Mouse (Mus musculus) intestine, embryonic 15.5 days (tissue): ENCODE measurements at regions not wholly inside any gene's neighbourhood (a gene's known extent, or its start where the extent isn't known, plus 50 kb on each side); places are given as distances from the start of the nearest gene placed in this dataset.

ENCODE experiments used
- ATAC-seq: fragments of 200-750 bp; cut with Nextera tagmentation; 2 replicates; pipeline ENCODE4 v1.8.0; 2017; ENCODE audit warnings: moderate TSS enrichment, moderate library complexity
- H3K27ac ChIP-seq: fragments of 300-500 bp; sonication (generic); 2 replicates; pipeline ENCODE4 v1.5.1; 2015; ENCODE audit warnings: mild to moderate bottlenecking, inconsistent platforms
- H3K27me3 ChIP-seq: fragments of 300-500 bp; sonication (generic); replicated peaks from 2 replicates; pipeline ENCODE4 v1.6.1; 2015; ENCODE audit warnings: inconsistent platforms
- H3K36me3 ChIP-seq: fragments of 300-500 bp; sonication (generic); 2 replicates; pipeline ENCODE4 v1.6.1; 2015; ENCODE audit warnings: inconsistent platforms
- H3K4me1 ChIP-seq: fragments of 300-500 bp; sonication (generic); replicated peaks from 2 replicates; pipeline ENCODE4 v1.6.1; 2015; ENCODE audit warnings: inconsistent platforms
- H3K4me2 ChIP-seq: fragments of 300-500 bp; sonication (generic); replicated peaks from 2 replicates; pipeline ENCODE4 v1.6.1; 2015; ENCODE audit warnings: mild to moderate bottlenecking, inconsistent platforms
- H3K4me3 ChIP-seq: fragments of 300-500 bp; sonication (generic); replicated peaks from 2 replicates; pipeline ENCODE4 v1.5.1; 2015; ENCODE audit warnings: inconsistent platforms
- H3K9ac ChIP-seq: fragments of 300-500 bp; sonication (generic); 2 replicates; pipeline ENCODE4 v1.6.1; 2015; ENCODE audit warnings: inconsistent platforms
- H3K9me3 ChIP-seq: fragments of 300-500 bp; sonication (generic); 2 replicates; pipeline ENCODE4 v1.6.1; 2016; ENCODE audit warnings: inconsistent platforms
- WGBS: fragments of 180-500 bp; shearing (Covaris S2); methylation state at CpG from one replicate; pipeline ENCODE4 v1.1.7; 2015; 5-methylcytosine and 5-hydroxymethylcytosine counted together

DNA sequence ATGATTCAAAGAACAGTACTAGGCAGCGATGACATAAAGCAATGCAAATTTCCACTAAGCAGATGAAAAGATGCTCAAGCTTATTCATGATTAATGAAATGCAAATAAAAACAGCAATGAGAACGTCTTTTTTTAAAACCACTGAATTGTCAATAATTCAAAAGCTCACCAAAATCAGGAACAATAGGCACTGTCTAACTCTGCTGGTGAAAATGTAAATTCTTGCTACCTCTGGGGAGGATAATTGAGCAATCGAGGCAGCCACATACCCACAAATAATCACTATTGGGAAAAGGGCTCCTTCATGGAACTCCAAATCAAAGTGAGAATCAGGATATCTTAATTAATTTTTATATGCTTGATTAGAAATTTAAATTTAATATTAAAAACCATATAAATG lies 663.3 kb downstream of the Smarca1 start:
- Histone ChIP-seq H3K4me2 (no peak overlapping the region), H3K9me3 (no peaks in the 10 kb centered on the region), H3K27ac (no peak overlapping the region), H3K36me3 (no peaks in the 10 kb centered on the region), H3K9ac (no peak overlapping the region), H3K4me3 (no peak overlapping the region), H3K27me3 (no peaks in the 10 kb centered on the region), H3K4me1 (no peaks in the 10 kb centered on the region)
- 70% methylated on average over 3 of the region's 3 CpGs for WGBS
- no peak for ATAC-seq

- no peaks in the 10 kb centered on the region for H3K36me3 ChIP-seq
- no peaks in the 10 kb centered on the region for H3K4me1 ChIP-seq
- H3K4me2 ChIP-seq, result no peak overlapping the region
- no peak overlapping the region for H3K27ac ChIP-seq
- no peaks in the 10 kb centered on the region for H3K27me3 ChIP-seq
- H3K9me3 ChIP-seq, result no peaks in the 10 kb centered on the region
- no peak overlapping the region for H3K4me3 ChIP-seq
- ATAC-seq, result peak; percentile 77
- no peak overlapping the region for H3K9ac ChIP-seq
- WGBS, result 58% methylated on average over 1 of the region's 1 CpGs
These were observed 709.9 kb downstream of the Smarca1 start for GRCm38 (mm10) chrX:47182902-47183301.

GRCm38 (mm10) chrX:47157742-47158141 lies 735.0 kb downstream of the Smarca1 start:
- Histone ChIP-seq H3K27ac (no peak overlapping the region), H3K36me3 (no peaks in the 10 kb centered on the region), H3K4me3 (no peak overlapping the region), H3K9ac (no peak overlapping the region), H3K9me3 (no peaks in the 10 kb centered on the region), H3K27me3 (no peaks in the 10 kb centered on the region), H3K4me1 (no peaks in the 10 kb centered on the region), H3K4me2 (no peak overlapping the region)
- ATAC-seq, result no peak
- WGBS, result 68% methylated on average over 2 of the region's 2 CpGs

DNA sequence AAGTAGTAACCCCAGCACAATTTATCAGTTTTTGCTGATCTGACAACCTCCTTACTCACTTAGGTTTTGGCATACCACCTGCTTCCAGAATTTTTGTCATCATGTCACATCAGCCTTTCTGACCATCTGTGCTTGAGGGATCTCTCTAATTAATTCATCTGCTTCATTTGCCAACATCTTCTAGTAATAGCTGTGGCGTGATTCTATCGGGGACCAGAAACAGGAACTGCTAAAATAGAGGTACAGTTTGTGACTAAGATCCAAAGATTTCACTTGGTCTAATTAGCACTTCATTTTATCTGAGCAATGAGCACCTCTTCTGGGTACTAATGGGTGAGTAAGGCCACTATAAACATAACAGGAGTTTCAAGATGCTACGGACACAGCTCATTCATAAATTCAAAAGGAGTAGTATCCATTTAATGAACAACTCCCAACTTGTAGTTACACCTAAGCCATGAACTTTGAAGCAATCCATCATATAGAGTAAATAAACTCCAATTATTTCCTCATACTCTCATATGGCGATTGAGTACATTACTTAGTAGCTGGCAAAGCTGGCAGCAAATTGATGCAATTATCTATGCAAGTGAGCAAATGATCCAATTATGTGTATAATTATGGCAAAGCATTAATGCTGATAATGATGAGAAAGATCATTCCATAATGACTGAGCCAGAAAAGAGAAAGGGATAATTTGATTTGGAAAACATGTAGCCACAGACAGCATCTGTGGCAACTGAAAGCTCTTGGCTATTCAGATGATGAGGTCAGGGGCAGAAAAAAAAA lies 768.4 kb downstream of the Smarca1 start:
- Histone ChIP-seq H3K4me3 (no peak overlapping the region), H3K27ac (no peak overlapping the region), H3K4me2 (no peak overlapping the region), H3K27me3 (no peaks in the 10 kb centered on the region), H3K4me1 (no peaks in the 10 kb centered on the region), H3K9ac (no peak overlapping the region), H3K36me3 (no peaks in the 10 kb centered on the region), H3K9me3 (no peaks in the 10 kb centered on the region)
- no peak for ATAC-seq
- WGBS, result 81% methylated on average over 4 of the region's 4 CpGs
